Mouse (Mus musculus) heart, adult 2 months (tissue): ENCODE results near the gene Prdx1. TPM values are rescaled to one million over a fixed set of nuclear protein-coding genes. Genes with fewer than 3 reads are reported as not detected.

Experiments used
- DNase-seq, 2 experiments: peaks; one replicate each; pipeline ENCODE4 v3.0.0; 2021
- H3K27ac ChIP-seq: fragments of 200-600 bp; 2 replicates; pipeline ENCODE4 v1.8.1; 2022
- H3K27me3 ChIP-seq: fragments of 200-500 bp; 2 replicates; pipeline ENCODE4 v1.6.1; 2012; ENCODE audit warnings: mild to moderate bottlenecking, low read length, inconsistent platforms, mixed read lengths; ENCODE audit not compliant: control insufficient read depth, insufficient read depth
- H3K36me3 ChIP-seq: fragments of 200-500 bp; 2 replicates; pipeline ENCODE4 v1.6.1; 2012; ENCODE audit warnings: low read length, inconsistent platforms; ENCODE audit not compliant: control insufficient read depth, insufficient read depth
- H3K4me1 ChIP-seq: fragments of 200-500 bp; 2 replicates; pipeline ENCODE4 v1.6.1; 2011; ENCODE audit warnings: low read length; ENCODE audit not compliant: control insufficient read depth, insufficient read depth
- H3K4me3 ChIP-seq: fragments of 200-600 bp; 2 replicates; pipeline ENCODE4 v1.8.1; 2022
- H3K79me2 ChIP-seq: fragments of 200-500 bp; replicated peaks from 2 replicates; pipeline ENCODE4 v1.6.1; 2012; ENCODE audit warnings: mild to moderate bottlenecking, inconsistent platforms, low read length, moderate library complexity, mixed read lengths; ENCODE audit not compliant: control insufficient read depth, insufficient read depth
- H3K9ac ChIP-seq: fragments of 200-500 bp; 2 replicates; pipeline ENCODE4 v1.6.1; 2012; ENCODE audit warnings: low read depth, mild to moderate bottlenecking, control low read depth, inconsistent platforms, low read length, mixed read lengths
- CTCF ChIP-seq: fragments of 200-600 bp; IDR thresholded peaks from 2 replicates; pipeline ENCODE4 v1.8.1; 2022; ENCODE audit warnings: antibody characterized with exemption, mild to moderate bottlenecking, moderate library complexity
- EP300 ChIP-seq: fragments of 200-500 bp; IDR thresholded peaks from 2 replicates; pipeline ENCODE4 v1.6.1; 2011; ENCODE audit warnings: low read depth, low read length, control low read depth; ENCODE audit not compliant: insufficient read depth
- POLR2A ChIP-seq: fragments of 200-500 bp; IDR thresholded peaks from 2 replicates; pipeline ENCODE4 v1.6.1; 2011; ENCODE audit warnings: mild to moderate bottlenecking, low read depth, low read length, control low read depth; ENCODE audit not compliant: insufficient read depth
- WGBS: fragments of 180-500 bp; shearing (Covaris S2); methylation state at CpG from one replicate; pipeline ENCODE4 v1.1.7; 2018; 5-methylcytosine and 5-hydroxymethylcytosine counted together
- intact Hi-C: fragments of 180-260 bp; cut with DNase I; formaldehyde crosslinking; loops from one replicate; pipeline ENCODE4 v1.15.1; 2025
- polyA plus RNA-seq: library from polyadenylated mRNA; depleted of rRNA; stranded (reverse); fragments of >200 nt; gene quantifications from 2 replicates; pipeline ENCODE4 v1.2.3, GENCODE M21; 2012
- total RNA-seq, 2 experiments: library from RNA; stranded (reverse); gene quantifications; 2 replicates each; pipeline ENCODE4 v1.2.3; 2021

Gene Prdx1
- total and polyA plus RNA-seq, 3 experiments = 168 to 516 (median 447) TPM

GRCm38 (mm10) chr4:116710154-116710553 is 24.8 kb downstream of the Prdx1 start:
- WGBS = 81% methylated on average over 2 of the region's 2 CpGs
- no peaks in the 10 kb centered on the region for H3K36me3 ChIP-seq
- H3K79me2 ChIP-seq = no peaks in the 10 kb centered on the region
- no peaks in the 10 kb centered on the region for H3K4me1 ChIP-seq
- no peaks in the 10 kb centered on the region for H3K27me3 ChIP-seq
- no peak overlapping the region for H3K9ac ChIP-seq
- intact Hi-C loops = loop anchor here (10.0 kb wide), 1 partner anchor 415 kb away; the partner anchor contains the start of genes Btbd19 and Tctex1d4
- DNase-seq = no peak
- H3K27ac ChIP-seq = no peak overlapping the region
- no peak for TF ChIP-seq CTCF
- no peak for TF ChIP-seq EP300
- no peak for TF ChIP-seq POLR2A
- no peak overlapping the region for H3K4me3 ChIP-seq

- Histone ChIP-seq H3K27ac (no peak overlapping the region), H3K79me2 (no peaks in the 10 kb centered on the region), H3K4me1 (no peaks in the 10 kb centered on the region), H3K4me3 (no peak overlapping the region), H3K27me3 (no peaks in the 10 kb centered on the region), H3K9ac (no peak overlapping the region), H3K36me3 (no peaks in the 10 kb centered on the region)
- intact Hi-C loops = loop anchor here (10.0 kb wide), 1 partner anchor 412 kb away; the partner anchor contains the start of genes Btbd19 and Tctex1d4
- no peak for TF ChIP-seq CTCF
- TF ChIP-seq EP300 = no peak
- no peak for TF ChIP-seq POLR2A
- DNase-seq = no peak
- WGBS = 79% methylated on average over 1 of the region's 1 CpGs
These were observed 27.2 kb downstream of the Prdx1 start for GRCm38 (mm10) chr4:116712536-116712935.

- DNase-seq = peak; percentile 53 to 64
- intact Hi-C loops = loop anchor here (1.0 to 10.0 kb wide), 4 partner anchors 70 to 405 kb away; partner anchors contain the start of genes Btbd19, Mutyh, Tctex1d4 and Toe1
- Histone ChIP-seq H3K4me1 (peaks cover 2% of the 10 kb centered on the region; the same call in 1 of the 2 replicates), H3K27me3 (no peaks in the 10 kb centered on the region), H3K4me3 (no peak overlapping the region), H3K36me3 (no peaks in the 10 kb centered on the region), H3K27ac (no peak overlapping the region), H3K79me2 (no peaks in the 10 kb centered on the region), H3K9ac (no peak overlapping the region)
- 12% methylated on average over 3 of the region's 3 CpGs for WGBS
- TF ChIP-seq POLR2A (no peak), EP300 (0 out of 2 replicates have a peak, but pooled peaks have one; percentile 22), CTCF (peak; percentile 95)
These were observed 34.1 kb downstream of the Prdx1 start for GRCm38 (mm10) chr4:116719396-116719795.

GRCm38 (mm10) chr4:116720343-116721097 is 35.2 kb downstream of the Prdx1 start, which contains the start of gene Tesk2:
Gene Tesk2 (plus strand): TSS chr4:116720948.
- intact Hi-C loops = no loop called here
- Histone ChIP-seq H3K36me3 (no peaks in the 10 kb centered on the region), H3K4me1 (peaks cover 2% of the 10 kb centered on the region; the same call in 1 of the 2 replicates), H3K9ac (peak within 1 kb of the TSS; percentile 87), H3K79me2 (no peaks in the 10 kb centered on the region), H3K27ac (peak within 1 kb of the TSS; percentile 84), H3K27me3 (no peaks in the 10 kb centered on the region), H3K4me3 (peak within 1 kb of the TSS; percentile 73)
- TF ChIP-seq CTCF = no peak
- TF ChIP-seq EP300 = 0 out of 2 replicates have a peak, but pooled peaks have one; percentile 14
- TF ChIP-seq POLR2A = peak; percentile 57
- under 1% methylated on average over 34 of the region's 34 CpGs for WGBS
- peak; percentile 86 to 93 for DNase-seq

GRCm38 (mm10) chr4:116721098-116721628 is 35.8 kb downstream of the Prdx1 start:
- no peak for DNase-seq
- H3K27ac ChIP-seq = peak overlapping the region; percentile 84
- peaks cover 2% of the 10 kb centered on the region; the same call in 1 of the 2 replicates for H3K4me1 ChIP-seq
- TF ChIP-seq POLR2A (no peak), CTCF (no peak), EP300 (no peak)
- peak overlapping the region; percentile 87 for H3K9ac ChIP-seq
- no peaks in the 10 kb centered on the region for H3K27me3 ChIP-seq
- no peaks in the 10 kb centered on the region for H3K36me3 ChIP-seq
- under 1% methylated on average over 29 of the region's 29 CpGs for WGBS
- peak overlapping the region; percentile 73 for H3K4me3 ChIP-seq
- peaks cover 1% of the 10 kb centered on the region; the same call in 1 of the 2 replicates for H3K79me2 ChIP-seq
- intact Hi-C loops = no loop called here
